Mouse (Mus musculus) thymus, postnatal 36 days (tissue): ENCODE results near the gene Fbf1.

Experiments used
- DNase-seq, 2 experiments: peaks; one replicate each; pipeline ENCODE4 v3.0.0; 2022; ENCODE audit warnings: mixed read lengths in 2 of 2

Gene Fbf1

GRCm38 (mm10) chr11:116178411-116179121 is 10.6 kb upstream of the Fbf1 start:
- DNase-seq = no peak

DNA sequence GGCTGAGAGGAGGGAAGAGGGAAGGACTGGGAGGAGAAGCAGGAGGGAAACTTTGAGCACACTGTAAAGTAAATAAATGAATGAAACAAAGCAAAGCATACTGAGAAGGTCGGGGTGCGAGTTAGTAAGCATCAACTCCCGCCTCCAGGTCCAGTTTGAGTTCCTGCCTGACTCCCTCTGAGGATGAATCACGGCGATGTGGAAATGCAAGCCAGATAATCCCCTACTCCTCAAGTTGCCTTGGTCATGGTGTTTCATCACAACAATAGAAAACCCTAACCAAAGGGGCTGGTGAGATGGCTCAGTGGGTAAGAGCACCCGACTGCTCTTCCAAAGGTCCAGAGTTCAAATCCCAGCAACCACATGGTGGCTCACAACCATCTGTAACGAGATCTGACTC is 8.0 kb upstream of the Fbf1 start:
- no peak for DNase-seq

GRCm38 (mm10) chr11:116174775-116175448 is 6.9 kb upstream of the Fbf1 start:
- no peak for DNase-seq

DNA sequence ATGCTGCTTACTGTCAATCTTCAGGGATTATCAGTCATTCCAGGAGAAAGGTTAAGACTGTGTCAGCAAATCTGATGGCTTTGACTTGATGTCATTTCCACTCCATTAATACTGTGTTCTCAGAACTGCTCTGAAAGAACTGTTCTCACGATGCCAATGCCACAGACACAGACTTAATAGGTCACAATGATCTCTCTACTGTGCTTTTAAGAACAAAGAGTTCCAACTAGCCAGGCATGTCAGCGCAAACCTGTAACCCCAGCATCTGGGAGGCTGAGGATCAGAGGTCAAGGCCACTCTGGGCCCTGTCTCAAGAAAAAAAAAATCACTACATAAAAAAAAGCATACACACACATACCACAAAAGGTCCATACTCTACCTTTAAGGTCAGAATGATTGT is 4.0 kb upstream of the Fbf1 start:
- no peak for DNase-seq

DNA sequence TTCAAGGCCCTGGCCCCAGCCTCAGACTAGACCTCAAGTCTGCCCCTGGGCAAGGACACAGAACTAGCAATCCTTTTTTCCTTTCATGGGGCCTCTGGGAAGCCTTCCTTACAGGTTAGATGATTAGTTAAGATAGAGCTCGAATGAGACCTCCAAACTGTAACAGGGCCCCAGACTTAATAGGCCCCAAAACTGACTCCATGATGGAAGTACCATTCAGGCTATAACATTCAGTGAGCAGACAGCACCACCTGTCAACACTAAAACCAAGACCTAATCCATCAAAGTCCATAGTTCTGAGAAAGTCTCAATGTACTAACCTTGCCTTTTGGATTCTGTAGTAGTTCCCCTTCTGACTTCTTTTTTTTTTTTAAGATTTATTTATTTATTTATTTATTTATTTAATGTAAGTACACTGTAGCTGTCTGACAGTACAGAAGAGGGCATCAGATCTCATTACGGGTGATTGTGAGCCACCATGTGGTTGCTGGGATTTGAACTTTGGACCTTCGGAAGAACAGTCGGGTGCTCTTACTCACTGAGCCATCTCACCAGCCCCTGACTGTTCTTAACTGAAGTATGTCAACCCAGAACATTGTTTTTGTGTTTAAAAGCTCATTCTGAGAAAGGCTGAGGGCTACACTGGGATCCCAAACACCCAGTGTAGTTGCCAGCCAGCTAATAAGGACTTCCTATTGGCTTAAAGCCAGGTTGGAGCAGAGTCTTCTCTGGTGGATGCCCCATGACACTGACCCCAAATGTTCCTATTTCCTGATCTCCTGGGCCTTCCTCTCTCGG is 2.2 kb upstream of the Fbf1 start:
- DNase-seq = no peak

GRCm38 (mm10) chr11:116169214-116169613 is 1.2 kb upstream of the Fbf1 start:
- DNase-seq = no peak

DNA sequence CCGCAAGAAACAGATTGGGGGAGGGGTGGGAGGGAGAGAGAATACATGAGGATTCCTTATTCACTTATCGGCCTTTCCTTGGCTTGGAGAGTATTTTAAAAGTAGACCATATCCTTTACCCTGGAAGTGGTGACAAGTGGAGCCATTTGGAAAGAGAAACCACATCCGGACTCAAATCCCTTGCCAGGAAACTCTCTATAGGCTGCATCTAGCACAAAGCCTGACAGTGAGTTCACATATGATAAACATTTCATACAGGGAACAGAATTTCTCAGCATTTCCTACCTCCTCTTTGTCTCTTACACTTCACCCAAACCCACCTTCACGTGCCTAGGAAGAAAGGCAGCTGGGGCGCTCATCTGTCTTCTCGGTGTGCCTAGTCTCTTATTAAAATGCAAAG is 734 bp downstream of the Fbf1 start:
- no peak for DNase-seq

DNA sequence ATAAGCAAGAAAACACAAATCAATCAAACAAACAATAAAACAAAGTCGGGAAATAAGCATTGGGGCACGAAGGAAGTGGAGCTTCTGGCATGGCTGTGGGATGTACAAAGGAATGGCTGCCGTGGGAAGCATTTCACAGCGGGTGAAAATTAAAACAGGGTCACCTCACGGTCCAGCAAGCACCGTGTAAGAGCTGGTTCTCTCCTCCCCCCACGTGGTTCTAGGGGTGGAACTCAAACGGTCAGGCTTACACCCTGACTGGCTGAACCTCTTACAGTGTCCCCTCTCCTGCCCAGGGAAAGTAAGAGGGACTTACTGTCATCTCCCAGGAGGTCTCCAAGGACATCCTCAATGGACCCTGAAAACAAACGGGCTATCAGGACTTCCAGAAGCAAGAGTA is 5.0 kb downstream of the Fbf1 start:
- DNase-seq = no peak

- DNase-seq = no peak
Observed at GRCm38 (mm10) chr11:116162146-116162545, 5.8 kb downstream of the Fbf1 start.

GRCm38 (mm10) chr11:116161312-116161711 is 6.7 kb downstream of the Fbf1 start:
- no peak for DNase-seq

DNA sequence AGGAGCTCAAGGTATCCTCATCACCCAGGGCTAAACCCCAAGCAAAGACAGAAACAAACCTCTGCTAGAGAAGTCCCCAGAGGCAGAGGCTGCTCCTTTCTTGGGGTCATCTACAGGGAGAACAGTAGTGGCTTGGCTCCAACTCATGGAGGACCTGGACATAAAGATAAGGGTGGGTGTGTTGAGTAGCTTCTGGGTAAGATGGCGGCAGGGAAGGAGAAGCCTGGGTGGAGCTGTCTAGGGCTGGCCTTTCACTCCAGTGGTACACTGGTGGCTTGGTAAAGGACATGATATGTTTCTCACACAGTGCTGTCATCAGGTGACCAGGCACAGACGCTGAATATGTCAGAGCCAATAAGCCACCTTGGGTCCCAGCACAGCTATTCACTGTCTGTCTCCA is 17.0 kb downstream of the Fbf1 start:
- DNase-seq = no peak

DNA sequence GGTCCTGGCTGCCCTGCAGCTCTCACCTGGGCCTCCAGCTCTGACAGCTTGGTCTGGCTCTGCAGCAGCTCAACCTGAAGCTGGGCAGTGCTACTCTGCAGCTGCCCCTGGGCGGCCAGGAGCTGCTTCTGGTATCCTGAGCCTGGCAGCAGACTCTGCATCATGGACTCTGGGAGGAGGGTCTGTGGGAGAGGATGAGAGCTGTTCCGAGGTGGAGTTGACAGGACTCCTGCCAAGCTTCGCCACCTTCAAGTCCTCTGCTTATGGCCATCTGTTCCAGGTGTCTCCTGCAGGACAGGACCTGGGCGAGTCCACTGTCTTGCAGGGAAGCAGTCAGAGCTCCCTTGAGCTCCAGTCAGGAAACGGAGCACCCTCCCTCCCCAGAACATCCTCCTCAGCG is 18.6 kb downstream of the Fbf1 start:
- no peak for DNase-seq

- no peak for DNase-seq
Observed at GRCm38 (mm10) chr11:116148761-116149221, 19.2 kb downstream of the Fbf1 start.

DNA sequence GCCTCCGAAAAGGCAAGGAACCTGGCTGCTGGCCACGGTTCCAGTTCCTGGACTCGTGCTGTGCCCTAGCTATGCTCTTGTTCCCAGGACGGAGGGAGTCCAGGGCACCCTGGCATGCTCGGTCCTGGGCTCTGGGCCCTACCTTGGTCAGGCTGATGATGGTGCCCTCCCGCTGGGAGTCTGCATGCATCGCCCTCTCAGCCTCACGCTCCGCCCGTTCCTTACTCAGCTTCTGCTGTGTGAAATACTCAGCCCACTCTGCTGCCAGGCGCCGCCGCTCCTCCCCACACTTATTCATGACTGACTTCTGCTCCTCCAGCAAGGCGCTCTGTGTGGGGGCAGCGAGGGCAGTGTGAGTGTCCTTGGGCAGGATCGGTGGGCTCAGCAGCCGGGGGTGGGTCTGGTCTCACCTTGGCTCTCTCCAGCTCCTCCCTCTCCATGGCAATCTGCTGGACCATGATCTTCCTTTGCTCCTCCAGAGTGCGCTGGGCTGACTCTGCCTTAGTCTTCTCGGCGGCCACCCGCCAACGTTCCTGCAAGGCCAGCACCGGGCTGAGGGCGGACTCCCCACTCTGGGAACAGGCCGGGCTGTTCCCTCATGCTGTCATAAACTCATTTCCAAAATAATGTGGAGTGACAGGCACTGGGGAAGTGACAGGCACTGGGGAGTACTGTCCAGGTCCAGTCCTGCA is 21.5 kb downstream of the Fbf1 start:
- no peak for DNase-seq

- no peak for DNase-seq
Observed at GRCm38 (mm10) chr11:116145481-116146293, 22.3 kb downstream of the Fbf1 start.

DNA sequence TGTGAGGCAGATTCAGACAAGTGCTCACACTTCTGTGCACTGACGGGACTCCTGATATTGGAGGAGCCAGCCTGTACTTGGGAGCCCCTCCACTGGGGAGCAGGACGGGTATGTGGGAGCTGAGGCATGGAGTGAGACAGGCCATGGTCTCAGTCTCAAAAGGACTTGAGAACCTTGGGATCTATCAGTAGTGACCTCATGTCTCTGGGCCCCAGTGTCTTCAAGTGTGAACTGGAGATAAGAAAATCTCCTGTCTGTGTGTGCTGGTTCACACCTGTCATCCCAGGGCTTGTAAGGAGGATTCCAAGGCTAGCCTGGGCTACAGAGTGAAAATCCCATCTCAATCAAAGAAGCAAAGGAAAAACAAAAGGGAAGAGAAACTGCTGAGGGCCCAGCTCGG is 24.5 kb downstream of the Fbf1 start:
- DNase-seq = no peak

- no peak for DNase-seq
Observed at GRCm38 (mm10) chr11:116142211-116142991, 25.6 kb downstream of the Fbf1 start.

GRCm38 (mm10) chr11:116138468-116139138 is 29.4 kb downstream of the Fbf1 start, which contains the start of gene Mrpl38:
Mrpl38 (minus strand) TSS chr11:116138868.
- DNase-seq = peak; percentile 83 to 88

DNA sequence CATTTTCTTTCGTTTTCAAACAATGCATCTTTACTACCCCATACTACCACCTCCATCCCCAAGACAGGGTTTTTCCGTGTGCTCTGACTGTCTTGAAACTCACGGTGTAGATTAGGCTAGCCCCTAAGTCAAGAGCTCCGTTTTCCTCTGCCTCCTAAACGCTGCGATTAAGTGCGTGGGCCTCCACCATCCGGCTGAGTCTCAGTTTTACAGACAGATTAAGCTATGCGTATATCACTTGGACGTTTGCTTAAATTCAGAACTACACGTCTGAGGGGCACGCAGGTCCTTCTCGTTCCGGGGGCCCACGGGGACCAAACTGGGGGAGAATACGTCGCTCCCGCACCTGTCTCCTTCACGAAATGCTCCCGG is 29.9 kb downstream of the Fbf1 start:
- DNase-seq = no peak

- DNase-seq = no peak
Observed at GRCm38 (mm10) chr11:116134171-116134570, 33.8 kb downstream of the Fbf1 start.

DNA sequence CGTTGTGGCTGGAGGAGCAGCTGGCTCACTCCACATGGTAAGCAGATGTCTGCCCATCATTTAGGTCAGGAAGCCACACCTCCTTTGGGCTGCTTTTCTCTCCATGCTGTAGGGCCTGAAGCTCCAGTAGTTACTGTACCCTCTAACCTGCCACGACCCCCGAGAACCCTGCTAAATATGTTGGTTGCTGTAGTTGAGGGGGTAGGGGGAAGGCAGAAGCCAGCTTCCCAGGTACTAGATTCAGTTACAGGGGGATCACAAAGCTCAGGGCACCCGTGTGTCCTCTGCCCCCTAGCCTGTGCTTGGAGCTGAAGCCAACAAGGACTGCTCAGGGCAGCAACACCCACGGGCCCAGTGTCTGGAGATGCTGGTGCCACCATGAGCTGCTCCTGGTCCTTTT is 34.5 kb downstream of the Fbf1 start:
- DNase-seq = no peak
